ENCODE assay signal across 9 mouse cellular contexts in genomic region chr12:5268188-5268612, GRCm38 (mm10).
DNase-seq lines count a peak whose midpoint lies in the region; ATAC-seq and TF ChIP-seq lines count a peak whose summit lies in the region.
"Had no signal": no experiment of that assay in that cellular context is flagged by ENCODE, and none has a peak within 500 bp of the region (broad histone marks: within the 10 kb centered on the region; RNA-seq: fewer than 3 reads in every experiment).

No protein-coding gene starts in this region.

- peaks cover 34% of the 10 kb centered on the region for H3K4me1 ChIP-seq in forebrain, embryonic 14.5 days (ENCODE audit: control insufficient read depth, insufficient read depth, low read length)
- H3K4me1 ChIP-seq in intestine, postnatal 0 days (replicated peaks; ENCODE audit: control insufficient read depth, insufficient read depth, low read length): no peaks in the 10 kb centered on the region

- no peak overlapping the region for H3K4me3 ChIP-seq in forebrain, embryonic 14.5 days (ENCODE audit: low read depth, low read length)
- no peak overlapping the region for H3K4me3 ChIP-seq in intestine, postnatal 0 days (ENCODE audit: low read depth, low read length)
- H3K4me3 ChIP-seq: erythroblast, embryonic 14.5 days had no signal

- peak; percentile 77 for ATAC-seq in forebrain, embryonic 14.5 days
- ATAC-seq in intestine, postnatal 0 days: peak; percentile 72

- 5% methylated on average over 9 of the region's 9 CpGs for WGBS in forebrain, embryonic 14.5 days
- 28% methylated on average over 9 of the region's 9 CpGs for WGBS in intestine, postnatal 0 days

- H3K36me3 ChIP-seq in forebrain, embryonic 14.5 days (ENCODE audit: control insufficient read depth, insufficient read depth, low read length): no peaks in the 10 kb centered on the region
- no peaks in the 10 kb centered on the region for H3K36me3 ChIP-seq in intestine, postnatal 0 days (ENCODE audit: control insufficient read depth, insufficient read depth)

- H3K27ac ChIP-seq in forebrain, embryonic 14.5 days (ENCODE audit: low read depth, low read length): peak overlapping the region; percentile 76
- no peak overlapping the region for H3K27ac ChIP-seq in intestine, postnatal 0 days (ENCODE audit: low read depth, low read length)

- intact Hi-C loops in heart, postnatal 25 days (cut with DNase I): no loop called here

- peak overlapping the region; percentile 51 for H3K9ac ChIP-seq in forebrain, embryonic 14.5 days (ENCODE audit: low read length)
- no peak overlapping the region for H3K9ac ChIP-seq in intestine, postnatal 0 days (ENCODE audit: low read depth, low read length)

- DNase-seq in heart, adult 11 months: peak; percentile 97
- no peak for DNase-seq in heart, postnatal 25 days (ENCODE audit: low spot score)
- DNase-seq in forebrain, embryonic 14.5 days (ENCODE audit: low spot score): peak; percentile 77
- DNase-seq in lung, postnatal 10 days: peak; percentile 38
- DNase-seq in right cerebral cortex, postnatal 4 days: peak; percentile 42
- DNase-seq in adrenal gland, postnatal 4 days (ENCODE audit: low spot score in 2 of 2): no peak
- DNase-seq in urinary bladder, adult 18-20 months (ENCODE audit: low spot score in 2 of 2): no peak

- no peaks in the 10 kb centered on the region for H3K9me3 ChIP-seq in forebrain, embryonic 14.5 days (replicated peaks; ENCODE audit: control insufficient read depth, low read length)
- H3K9me3 ChIP-seq in intestine, postnatal 0 days (ENCODE audit: control insufficient read depth): no peaks in the 10 kb centered on the region

- no peak for TF ChIP-seq CTCF in intestine, postnatal 0 days (IDR thresholded peaks at IDR 0.05; ENCODE audit: low read depth)

- H3K4me2 ChIP-seq in forebrain, embryonic 14.5 days (ENCODE audit: low read length): peak overlapping the region; percentile 21
- no peak overlapping the region for H3K4me2 ChIP-seq in intestine, postnatal 0 days (replicated peaks; ENCODE audit: low read depth)

- H3K27me3 ChIP-seq in forebrain, embryonic 14.5 days (replicated peaks; ENCODE audit: control insufficient read depth, insufficient read depth, low read length): no peaks in the 10 kb centered on the region
- no peaks in the 10 kb centered on the region for H3K27me3 ChIP-seq in intestine, postnatal 0 days (replicated peaks; ENCODE audit: control insufficient read depth, insufficient read depth, low read length)

Comparison
In these comparisons a context has a peak if more than half of its experiments do, and no peak if none do; other contexts are left out.
1. DNase-seq: peak in heart, adult 11 months (single experiment), forebrain, embryonic 14.5 days (single experiment), lung, postnatal 10 days (single experiment) and right cerebral cortex, postnatal 4 days (single experiment); none in heart, postnatal 25 days (single experiment), adrenal gland, postnatal 4 days (0 of 2) and urinary bladder, adult 18-20 months (0 of 2).